Comparison of ENCODE assay signal across 21 mouse cellular contexts in the genomic region with DNA sequence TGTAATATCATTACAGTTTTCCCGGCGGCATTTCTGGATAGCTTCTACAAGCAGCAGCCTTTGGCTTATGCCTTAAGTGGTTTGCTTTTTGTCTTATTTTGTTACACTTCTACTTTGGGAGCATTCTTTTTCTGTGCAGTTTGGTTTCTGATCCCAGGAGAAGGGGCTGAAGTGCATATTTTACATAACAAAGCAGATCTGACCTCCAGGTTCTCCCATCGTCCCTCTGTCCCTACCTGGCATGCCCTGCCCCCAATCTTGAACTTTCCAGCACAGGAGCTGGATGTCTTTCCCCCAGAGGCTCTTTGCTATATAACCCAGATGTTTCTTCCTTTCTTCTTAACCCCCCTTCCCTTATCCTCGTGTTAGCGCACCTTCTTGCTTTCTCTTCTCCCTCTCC. TPM values are rescaled to one million over a fixed set of nuclear protein-coding genes. Genes with fewer than 3 reads are reported as not detected.
DNase-seq lines count a peak whose midpoint lies in the region; ATAC-seq and TF ChIP-seq lines count a peak whose summit lies in the region.
"Had no signal": no experiment of that assay in that cellular context is flagged by ENCODE, and none has a peak within 500 bp of the region (broad histone marks: within the 10 kb centered on the region; RNA-seq: fewer than 3 reads in every experiment).

No protein-coding gene starts in this region.

- no peaks in the 10 kb centered on the region for H3K27me3 ChIP-seq in liver, embryonic 11.5 days (replicated peaks; ENCODE audit: control insufficient read depth, insufficient read depth, low read length)
- no peaks in the 10 kb centered on the region for H3K27me3 ChIP-seq in liver, postnatal 0 days (ENCODE audit: insufficient read depth, low read length)
- no peaks in the 10 kb centered on the region for H3K27me3 ChIP-seq in intestine, embryonic 16.5 days (replicated peaks; ENCODE audit: control insufficient read depth, insufficient read depth, low read length)
- H3K27me3 ChIP-seq: embryonic facial prominence, embryonic 13.5 days; forebrain, embryonic 13.5 days; heart, embryonic 15.5 days; hindbrain, embryonic 13.5 days had no signal

- no peak overlapping the region for H3K4me3 ChIP-seq in liver, embryonic 11.5 days (ENCODE audit: low read depth, low read length)
- H3K4me3 ChIP-seq in liver, postnatal 0 days (ENCODE audit: low read depth, low read length): no peak overlapping the region
- no peak overlapping the region for H3K4me3 ChIP-seq in intestine, embryonic 16.5 days (ENCODE audit: low read length)
- H3K4me3 ChIP-seq: embryonic facial prominence, embryonic 13.5 days; forebrain, embryonic 13.5 days; heart, adult 2 months; heart, embryonic 15.5 days; hindbrain, embryonic 13.5 days had no signal

- H3K9me3 ChIP-seq in liver, embryonic 11.5 days (ENCODE audit: control insufficient read depth, low read length): no peaks in the 10 kb centered on the region
- no peaks in the 10 kb centered on the region for H3K9me3 ChIP-seq in liver, postnatal 0 days (ENCODE audit: low read length)
- no peaks in the 10 kb centered on the region for H3K9me3 ChIP-seq in intestine, embryonic 16.5 days (ENCODE audit: control insufficient read depth, low read length)
- H3K9me3 ChIP-seq: embryonic facial prominence, embryonic 13.5 days; forebrain, embryonic 13.5 days; heart, embryonic 15.5 days; hindbrain, embryonic 13.5 days had no signal

- H3K4me1 ChIP-seq in liver, embryonic 11.5 days (replicated peaks; ENCODE audit: control insufficient read depth, insufficient read depth, low read length): no peaks in the 10 kb centered on the region; the same call in 1 of the 2 replicates
- H3K4me1 ChIP-seq in liver, postnatal 0 days (ENCODE audit: insufficient read depth): peaks cover 3% of the 10 kb centered on the region; the same call in 1 of the 2 replicates
- 0 out of 2 replicates have a peak, but pooled peaks cover 5% of the 10 kb centered on the region for H3K4me1 ChIP-seq in intestine, embryonic 16.5 days (ENCODE audit: control insufficient read depth, insufficient read depth, low read length)
- H3K4me1 ChIP-seq: forebrain, embryonic 13.5 days had no signal

- no peak overlapping the region for H3K9ac ChIP-seq in liver, embryonic 11.5 days (ENCODE audit: low read depth, low read length)
- no peak overlapping the region for H3K9ac ChIP-seq in liver, postnatal 0 days (replicated peaks)
- H3K9ac ChIP-seq in intestine, embryonic 16.5 days (ENCODE audit: low read depth, low read length): no peak overlapping the region
- H3K9ac ChIP-seq: embryonic facial prominence, embryonic 13.5 days; forebrain, embryonic 13.5 days; forebrain, postnatal 0 days; heart, embryonic 15.5 days; hindbrain, embryonic 13.5 days had no signal

- DNase-seq in liver, embryonic 11.5 days (ENCODE audit: low spot score): no peak
- DNase-seq in liver, postnatal 0 days: no peak
- DNase-seq in ES-CJ7 (ENCODE audit: low read depth, low spot score) (peak; percentile 88), ZHBTc4 (ENCODE audit: low read depth, low spot score) (peak; percentile 73)
- no peak for DNase-seq in layer of hippocampus, adult 18-20 months (ENCODE audit: low spot score in 2 of 2)
- DNase-seq in adrenal gland, adult 2 months: no peak
- DNase-seq: adrenal gland, postnatal 14 days; cerebellum, adult 18-20 months; cerebellum, adult 9-11 months; cerebellum, postnatal 36 days; forebrain, postnatal 0 days; gastrocnemius, postnatal 14 days; heart, adult 2 months; heart, postnatal 14 days had no signal

- no peak for ATAC-seq in liver, embryonic 11.5 days (replicated peaks; ENCODE audit: low FRiP score)
- ATAC-seq in liver, postnatal 0 days: no peak
- no peak for ATAC-seq in intestine, embryonic 16.5 days
- ATAC-seq: forebrain, embryonic 13.5 days; forebrain, postnatal 0 days; hindbrain, postnatal 0 days had no signal

- no peak overlapping the region for H3K4me2 ChIP-seq in liver, embryonic 11.5 days
- no peak overlapping the region for H3K4me2 ChIP-seq in liver, postnatal 0 days (ENCODE audit: low read depth, low read length)
- H3K4me2 ChIP-seq in intestine, embryonic 16.5 days (ENCODE audit: low read depth, low read length): no peak overlapping the region
- H3K4me2 ChIP-seq: embryonic facial prominence, embryonic 13.5 days; forebrain, embryonic 13.5 days; heart, embryonic 11.5 days; heart, embryonic 15.5 days; hindbrain, embryonic 13.5 days had no signal

- H3K36me3 ChIP-seq in liver, embryonic 11.5 days (ENCODE audit: control insufficient read depth, insufficient read depth, low read length): peaks cover 7% of the 10 kb centered on the region
- peaks cover 2% of the 10 kb centered on the region for H3K36me3 ChIP-seq in liver, postnatal 0 days (replicated peaks; ENCODE audit: insufficient read depth, low read length)
- H3K36me3 ChIP-seq in intestine, embryonic 16.5 days (ENCODE audit: control insufficient read depth, insufficient read depth, low read length): peaks cover 3% of the 10 kb centered on the region; the same call in 1 of the 2 replicates

- no peak for TF ChIP-seq CTCF in liver, postnatal 0 days (IDR thresholded peaks at IDR 0.05; ENCODE audit: low read depth)

- peak overlapping the region; percentile 43; the same call in 1 of the 2 replicates for H3K27ac ChIP-seq in liver, embryonic 11.5 days (ENCODE audit: low read depth, low read length)
- no peak overlapping the region for H3K27ac ChIP-seq in liver, postnatal 0 days (ENCODE audit: low read depth)
- no peak overlapping the region for H3K27ac ChIP-seq in intestine, embryonic 16.5 days (ENCODE audit: low read length)
- H3K27ac ChIP-seq: embryonic facial prominence, embryonic 13.5 days; forebrain, embryonic 13.5 days; heart, adult 2 months; heart, embryonic 15.5 days; hindbrain, embryonic 13.5 days; hindbrain, postnatal 0 days had no signal

- TF ChIP-seq EP300 in liver, postnatal 0 days (IDR thresholded peaks at IDR 0.05; ENCODE audit: low read depth): no peak

- 49% methylated on average over 5 of the region's 5 CpGs for WGBS in liver, embryonic 11.5 days
- 55% methylated on average over 5 of the region's 5 CpGs for WGBS in liver, postnatal 0 days (ENCODE audit: insufficient replicate concordance)
- 42% methylated on average over 5 of the region's 5 CpGs for WGBS in intestine, embryonic 16.5 days

RNA-seq across cellular contexts. Expression of a gene that starts 12.9 kb away (rescaled TPM):
- polyA plus RNA-seq in liver, embryonic 11.5 days (2014; fragmentation: Nextera tagmentation; extraction: Ambion mirVana): 31.2 and 32.9 TPM in 2 replicates
- 7.3 and 8.3 TPM in 2 replicates for polyA plus RNA-seq in liver, postnatal 0 days (2015; fragmentation: Nextera tagmentation; extraction: Ambion mirVana)
- 10 to 100 TPM; 17.0 to 18.9 TPM for total RNA-seq in layer of hippocampus, adult 18-20 months (2021)
- total RNA-seq in adrenal gland, adult 2 months (2021): 1 to 10 TPM; 5.8 to 9.9 TPM
- 3.5 and 3.8 TPM in 2 replicates for polyA plus RNA-seq in adrenal gland, adult 2 months (2012; rRNA removed)
- 16.4 and 16.6 TPM in 2 replicates for polyA plus RNA-seq in intestine, embryonic 16.5 days (2015; fragmentation: Nextera tagmentation; extraction: Ambion mirVana)

Comparison
In these comparisons a context has a peak if more than half of its experiments do, and no peak if none do; other contexts are left out.
1. DNase-seq: peak in ES-CJ7 (single experiment) and ZHBTc4 (single experiment); none in liver, embryonic 11.5 days (single experiment), liver, postnatal 0 days (single experiment), layer of hippocampus, adult 18-20 months (0 of 2) and adrenal gland, adult 2 months (single experiment).